Mouse (Mus musculus): ENCODE data around the gene Dnaic2.

- TF ChIP-seq CTCF (IDR thresholded peaks at IDR 0.05; ENCODE audit: borderline replicate concordance, insufficient read depth, low read depth, low read length): no peak
- no peak for TF ChIP-seq POLR2A (IDR thresholded peaks at IDR 0.05; ENCODE audit: borderline replicate concordance, insufficient read depth, low read length)
These were observed 63.0 kb downstream of the Dnaic2 start for GRCm38 (mm10) chr11:114790171-114790570.

Data from cerebellum, adult 2 months (tissue).